Mouse (Mus musculus) heart, embryonic 16.5 days (tissue): ENCODE measurements around the gene Vps37d. TPM values are rescaled to one million over a fixed set of nuclear protein-coding genes. Genes with fewer than 3 reads are reported as not detected.
A peak's percentile ranks its signal among the peaks of the same experiment; 100 is the strongest.
"Not testable (repeated sequence)": the region's sequence is repeated elsewhere in the genome, so short reads cannot be mapped to it uniquely, and the experiment has no call there.

Source experiments
- ATAC-seq: fragments of 200-750 bp; cut with Nextera tagmentation; replicated peaks from 2 replicates; pipeline ENCODE4 v1.8.0; 2017; ENCODE audit warnings: moderate number of reproducible peaks; ENCODE audit not compliant: insufficient read depth, low FRiP score; ENCODE audit errors: extremely low read depth
- H3K27ac ChIP-seq: fragments of 300-500 bp; sonication (generic); 2 replicates; pipeline ENCODE4 v1.5.1; 2014; ENCODE audit warnings: mild to moderate bottlenecking, low read length, control low read depth, moderate library complexity
- H3K27me3 ChIP-seq: fragments of 300-500 bp; sonication (generic); 2 replicates; pipeline ENCODE4 v1.6.1; 2014; ENCODE audit warnings: low read length, mixed read lengths; ENCODE audit not compliant: control insufficient read depth, insufficient read depth
- H3K36me3 ChIP-seq: fragments of 300-500 bp; sonication (generic); 2 replicates; pipeline ENCODE4 v1.6.1; 2014; ENCODE audit not compliant: control insufficient read depth, insufficient read depth
- H3K4me1 ChIP-seq: fragments of 300-500 bp; sonication (generic); 2 replicates; pipeline ENCODE4 v1.6.1; 2014; ENCODE audit warnings: low read length, mixed read lengths; ENCODE audit not compliant: control insufficient read depth, insufficient read depth
- H3K4me2 ChIP-seq: fragments of 300-500 bp; sonication (generic); 2 replicates; pipeline ENCODE4 v1.6.1; 2014; ENCODE audit warnings: low read depth, mild to moderate bottlenecking, control low read depth, low read length
- H3K4me3 ChIP-seq: fragments of 300-500 bp; sonication (generic); 2 replicates; pipeline ENCODE4 v1.5.1; 2014; ENCODE audit warnings: mild to moderate bottlenecking, control low read depth, low read length
- H3K9ac ChIP-seq: fragments of 300-500 bp; sonication (generic); 2 replicates; pipeline ENCODE4 v1.6.1; 2014; ENCODE audit warnings: low read length, control low read depth
- H3K9me3 ChIP-seq: fragments of 300-500 bp; sonication (generic); replicated peaks from 2 replicates; pipeline ENCODE4 v1.6.1; 2016; ENCODE audit warnings: low read length; ENCODE audit not compliant: control insufficient read depth
- WGBS: fragments of 180-500 bp; shearing (Covaris S2); extraction: QIAGEN DNeasy Blood & Tissue Kit; methylation state at CpG from one replicate; pipeline ENCODE4 v1.1.7; 2014; 5-methylcytosine and 5-hydroxymethylcytosine counted together
- polyA plus RNA-seq: library from polyadenylated mRNA; unstranded; fragments of >200 nt; fragmentation: Nextera tagmentation; extraction: Ambion mirVana; gene quantifications from 2 replicates; pipeline ENCODE4 v1.2.1, GENCODE M21; 2015

The Vps37d gene
- polyA plus RNA-seq, 1 experiment from 2014 or later, result 1.8 TPM

DNA sequence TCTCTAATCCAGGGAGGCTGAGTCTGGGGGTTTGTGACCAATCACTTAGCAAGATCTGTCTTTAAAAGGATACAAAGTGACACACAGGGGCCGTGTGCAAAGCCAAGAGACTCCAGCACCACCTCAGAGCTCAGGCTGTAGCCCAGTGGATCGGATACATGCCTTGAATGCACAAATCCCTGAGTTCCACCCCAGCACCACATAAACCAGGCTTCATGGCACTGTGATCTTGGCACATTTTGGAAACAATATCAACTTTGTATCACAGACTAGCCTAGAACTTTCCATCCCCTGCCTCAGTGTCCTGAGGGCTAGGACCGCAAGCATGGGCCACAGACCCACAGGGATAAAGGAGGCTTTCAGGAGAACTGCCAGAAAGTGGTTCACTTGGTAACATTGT, 12.1 kb downstream of the Vps37d start:
- H3K27ac ChIP-seq, result no peak overlapping the region
- H3K4me1 ChIP-seq, result peaks cover 14% of the 10 kb centered on the region
- no peaks in the 10 kb centered on the region for H3K9me3 ChIP-seq
- ATAC-seq, result no peak
- H3K27me3 ChIP-seq, result no peaks in the 10 kb centered on the region
- no peak overlapping the region for H3K4me3 ChIP-seq
- no peak overlapping the region for H3K9ac ChIP-seq
- WGBS, result 87% methylated on average over 3 of the region's 3 CpGs
- no peak overlapping the region for H3K4me2 ChIP-seq
- H3K36me3 ChIP-seq, result peaks cover 3% of the 10 kb centered on the region

DNA sequence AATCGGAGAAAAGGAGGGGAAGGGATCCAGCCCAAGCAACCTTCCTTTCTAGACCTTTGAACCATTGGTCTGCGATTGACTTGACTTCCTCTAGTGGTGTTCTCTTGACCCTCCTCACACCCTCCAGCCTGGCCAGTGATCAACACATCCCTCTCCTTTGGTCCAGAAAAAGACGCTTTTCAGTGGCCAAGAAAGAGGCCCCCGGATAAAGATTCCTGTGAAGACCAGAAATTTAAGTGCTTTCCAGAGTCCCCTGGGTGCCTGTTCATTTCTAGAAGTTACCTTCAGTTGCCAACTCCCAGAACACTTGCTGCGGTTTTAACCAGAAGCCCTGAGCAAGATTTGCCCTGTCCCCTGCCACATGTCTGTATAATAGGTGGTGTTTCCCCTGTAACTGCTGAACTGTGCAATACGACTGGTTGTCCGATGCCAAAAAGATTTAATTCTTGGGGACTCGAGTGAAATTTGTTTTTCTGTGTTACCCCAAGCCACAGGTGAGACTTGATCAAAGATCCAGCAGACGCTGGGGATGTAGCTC, 13.1 kb downstream of the Vps37d start, which contains the start of gene Bud23:
Gene Bud23, minus strand, starts transcription at position 51 of the 538 bp plus-strand sequence.
- 68% methylated on average over 8 of the region's 9 CpGs for WGBS
- not testable (repeated sequence) for H3K27me3 ChIP-seq, H3K9me3 ChIP-seq, ATAC-seq
- Histone ChIP-seq H3K9ac (peak within 1 kb of the TSS; percentile 87), H3K4me3 (peak within 1 kb of the TSS; percentile 73), H3K36me3 (peaks cover 14% of the 10 kb centered on the region), H3K4me1 (peaks cover 14% of the 10 kb centered on the region), H3K4me2 (peak within 1 kb of the TSS; percentile 95), H3K27ac (peak within 1 kb of the TSS; percentile 64)

DNA sequence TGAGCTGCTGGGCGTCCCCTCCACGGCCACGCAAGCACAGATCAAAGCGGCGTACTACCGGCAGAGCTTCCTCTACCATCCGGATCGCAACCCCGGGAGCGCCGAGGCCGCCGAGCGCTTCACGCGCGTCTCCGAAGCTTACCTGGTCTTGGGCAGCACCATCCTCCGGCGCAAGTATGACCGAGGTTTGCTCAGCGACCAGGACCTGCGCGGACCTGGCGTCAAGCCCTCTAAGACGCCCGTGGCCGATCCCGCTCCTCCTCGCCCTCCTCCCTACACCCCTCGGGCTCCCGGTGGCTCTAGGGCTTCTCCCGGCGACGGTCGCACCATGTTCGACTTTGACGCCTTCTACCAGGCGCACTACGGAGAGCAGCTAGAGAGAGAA, 13.7 kb downstream of the Vps37d start:
- no peaks in the 10 kb centered on the region for H3K27me3 ChIP-seq
- peak overlapping the region; percentile 95 for H3K4me2 ChIP-seq
- ATAC-seq, result peak; percentile 37
- no peaks in the 10 kb centered on the region for H3K9me3 ChIP-seq
- peak overlapping the region; percentile 73 for H3K4me3 ChIP-seq
- under 1% methylated on average over 40 of the region's 40 CpGs for WGBS
- peaks cover 17% of the 10 kb centered on the region for H3K36me3 ChIP-seq
- H3K9ac ChIP-seq, result peak overlapping the region; percentile 87
- H3K27ac ChIP-seq, result peak overlapping the region; percentile 64
- peaks cover 14% of the 10 kb centered on the region for H3K4me1 ChIP-seq

DNA sequence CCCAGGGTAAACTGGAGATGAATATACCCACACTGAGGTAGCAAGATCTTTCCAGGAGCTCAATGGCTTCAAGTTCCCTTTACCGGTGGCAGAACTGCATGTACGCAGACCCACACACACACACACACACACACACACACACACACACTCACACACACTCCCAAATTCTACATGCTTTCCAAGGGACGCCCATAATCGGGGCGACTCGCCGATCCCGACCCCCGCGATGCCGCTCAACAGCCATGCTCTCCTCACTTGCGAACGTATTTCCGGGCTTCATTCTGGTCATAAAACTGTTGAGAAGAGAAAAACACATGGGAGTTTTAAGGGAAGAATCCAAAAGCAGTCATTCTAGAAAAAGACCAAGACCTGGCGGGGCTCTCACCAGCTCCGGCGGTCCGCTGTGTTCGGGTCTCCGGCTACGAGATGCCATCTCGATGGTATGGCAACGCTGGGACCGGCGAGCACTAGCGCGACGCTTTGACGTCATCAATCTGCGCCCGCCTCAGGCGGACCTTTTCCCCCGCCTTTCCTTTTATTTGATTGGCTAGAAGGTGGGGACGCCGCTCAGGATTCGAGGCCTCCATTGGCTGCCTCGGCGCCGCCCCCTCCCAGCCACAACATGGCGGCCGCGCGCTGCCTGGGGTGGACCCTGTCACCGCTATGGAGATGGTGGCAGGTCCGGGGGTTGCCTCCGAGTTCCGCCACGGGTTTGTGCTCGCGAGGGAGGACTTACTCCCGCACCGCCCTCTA, 14.3 kb downstream of the Vps37d start, which contains the start of gene Dnajc30:
Gene Dnajc30, plus strand, starts transcription at position 574 of the 753 bp plus-strand sequence.
- Histone ChIP-seq H3K4me1 (peaks cover 14% of the 10 kb centered on the region), H3K4me3 (peak within 1 kb of the TSS; percentile 73), H3K9ac (peak within 1 kb of the TSS; percentile 87), H3K36me3 (peaks cover 17% of the 10 kb centered on the region), H3K9me3 (no peaks in the 10 kb centered on the region), H3K27ac (peak within 1 kb of the TSS; percentile 64), H3K27me3 (no peaks in the 10 kb centered on the region), H3K4me2 (peak within 1 kb of the TSS; percentile 95)
- peak; percentile 96 for ATAC-seq
- under 1% methylated on average over 52 of the region's 52 CpGs for WGBS

DNA sequence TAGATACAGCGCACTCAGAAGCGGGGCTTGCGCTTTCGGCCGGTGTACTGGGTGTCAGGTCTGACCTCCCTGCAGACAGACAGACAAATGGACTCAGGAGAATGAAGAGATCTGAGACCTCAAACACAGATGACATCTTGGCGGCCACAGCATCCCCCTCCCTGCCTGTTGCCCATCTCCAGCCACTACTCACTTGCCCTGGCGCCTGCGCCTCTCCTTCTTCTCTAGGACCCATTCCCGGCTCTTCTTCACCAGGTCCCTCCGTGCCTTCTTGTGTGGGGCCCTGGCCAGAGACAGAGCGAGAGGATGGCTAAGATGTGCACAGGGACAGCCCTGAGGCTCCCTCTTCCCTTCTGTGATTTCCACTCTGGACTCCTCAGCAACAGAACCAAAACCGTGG, 24.7 kb downstream of the Vps37d start:
- no peak for ATAC-seq
- Histone ChIP-seq H3K9me3 (no peaks in the 10 kb centered on the region), H3K4me3 (no peak overlapping the region)

DNA sequence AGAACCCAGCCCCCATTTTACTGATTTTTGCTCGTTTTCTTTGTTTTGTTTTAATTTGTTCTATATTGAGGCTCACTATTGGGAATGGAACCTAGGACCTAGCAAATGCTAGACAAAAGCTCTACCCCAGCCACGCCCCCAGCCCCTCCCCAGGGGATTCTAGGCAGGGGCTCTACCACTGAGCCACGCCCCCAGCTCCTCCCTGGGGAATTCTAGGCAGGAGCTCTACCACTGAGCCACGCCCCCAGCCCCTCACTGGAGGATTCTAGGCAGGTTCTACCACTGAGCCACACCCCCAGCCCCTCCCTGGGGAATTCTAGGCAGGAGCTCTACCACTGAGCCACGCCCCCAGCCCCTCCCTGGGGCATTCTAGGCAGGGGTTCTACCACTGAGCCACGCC, 28.8 kb downstream of the Vps37d start:
- H3K9ac ChIP-seq, H3K27ac ChIP-seq, ATAC-seq, H3K4me2 ChIP-seq, H3K4me1 ChIP-seq, H3K4me3 ChIP-seq, H3K9me3 ChIP-seq, H3K27me3 ChIP-seq: not testable (repeated sequence)
- peaks cover 19% of the 10 kb centered on the region for H3K36me3 ChIP-seq
- 93% methylated on average over 6 of the region's 6 CpGs for WGBS

More for the DNA sequence above, 24.7 kb downstream of the Vps37d start:
- Histone ChIP-seq H3K9ac (no peak overlapping the region), H3K27ac (no peak overlapping the region), H3K4me2 (no peak overlapping the region), H3K27me3 (no peaks in the 10 kb centered on the region), H3K36me3 (peaks cover 22% of the 10 kb centered on the region; the same call in 1 of the 2 replicates), H3K4me1 (no peaks in the 10 kb centered on the region)
- WGBS, result 68% methylated on average over 12 of the region's 12 CpGs

DNA sequence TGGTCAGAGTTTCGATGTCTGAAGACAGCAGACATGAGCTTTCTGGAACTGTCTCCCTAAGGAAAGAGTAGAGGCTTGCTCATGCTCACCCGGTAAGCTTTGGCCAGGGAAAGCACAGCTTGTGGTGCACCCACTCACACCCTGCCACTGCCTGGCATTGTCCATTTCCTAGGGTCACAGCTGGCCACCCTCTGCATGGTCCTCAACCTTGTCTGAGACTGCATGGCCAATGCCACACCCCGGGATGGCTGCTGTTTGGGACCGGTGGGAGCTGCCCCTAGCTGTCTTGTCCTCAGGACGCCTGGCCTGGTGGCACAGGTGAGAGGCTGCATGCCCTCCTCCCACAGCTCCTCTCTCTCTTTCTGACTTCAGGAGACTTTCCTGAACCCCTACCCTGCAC, 29.5 kb downstream of the Vps37d start:
- no peak for ATAC-seq
- WGBS, result 92% methylated on average over 5 of the region's 5 CpGs
- no peaks in the 10 kb centered on the region for H3K4me1 ChIP-seq
- no peak overlapping the region for H3K4me2 ChIP-seq
- H3K27ac ChIP-seq, result no peak overlapping the region
- peaks cover 18% of the 10 kb centered on the region for H3K36me3 ChIP-seq
- H3K9ac ChIP-seq, result no peak overlapping the region
- no peaks in the 10 kb centered on the region for H3K27me3 ChIP-seq
- H3K9me3 ChIP-seq, result no peaks in the 10 kb centered on the region
- H3K4me3 ChIP-seq, result no peak overlapping the region

DNA sequence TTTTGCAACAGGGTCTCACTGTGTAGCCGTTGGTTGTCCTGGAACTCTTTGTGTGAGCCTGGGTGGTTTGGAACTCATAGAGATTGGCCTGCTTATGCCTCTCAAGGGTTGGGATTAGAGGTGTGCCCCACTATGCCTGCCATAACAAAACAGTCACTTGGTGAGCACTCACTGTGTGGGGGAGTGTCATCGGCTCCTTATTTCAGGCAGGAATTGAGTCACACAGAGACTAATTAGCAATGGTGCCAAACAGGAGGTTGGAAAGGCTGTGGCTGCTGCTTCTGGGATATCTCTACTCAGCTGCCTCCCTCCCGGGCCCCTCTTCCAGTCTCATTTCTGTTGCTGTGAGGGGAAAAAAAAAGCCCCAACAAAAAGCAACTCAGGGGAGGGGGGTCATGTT, 33.5 kb downstream of the Vps37d start:
- no peak overlapping the region for H3K9ac ChIP-seq
- H3K27me3 ChIP-seq, result no peaks in the 10 kb centered on the region
- no peak overlapping the region for H3K4me2 ChIP-seq
- H3K9me3 ChIP-seq, result no peaks in the 10 kb centered on the region
- no peak overlapping the region for H3K27ac ChIP-seq
- H3K4me3 ChIP-seq, result no peak overlapping the region
- 86% methylated on average over 3 of the region's 3 CpGs for WGBS
- ATAC-seq, result no peak
- no peaks in the 10 kb centered on the region for H3K4me1 ChIP-seq
- peaks cover 17% of the 10 kb centered on the region for H3K36me3 ChIP-seq

DNA sequence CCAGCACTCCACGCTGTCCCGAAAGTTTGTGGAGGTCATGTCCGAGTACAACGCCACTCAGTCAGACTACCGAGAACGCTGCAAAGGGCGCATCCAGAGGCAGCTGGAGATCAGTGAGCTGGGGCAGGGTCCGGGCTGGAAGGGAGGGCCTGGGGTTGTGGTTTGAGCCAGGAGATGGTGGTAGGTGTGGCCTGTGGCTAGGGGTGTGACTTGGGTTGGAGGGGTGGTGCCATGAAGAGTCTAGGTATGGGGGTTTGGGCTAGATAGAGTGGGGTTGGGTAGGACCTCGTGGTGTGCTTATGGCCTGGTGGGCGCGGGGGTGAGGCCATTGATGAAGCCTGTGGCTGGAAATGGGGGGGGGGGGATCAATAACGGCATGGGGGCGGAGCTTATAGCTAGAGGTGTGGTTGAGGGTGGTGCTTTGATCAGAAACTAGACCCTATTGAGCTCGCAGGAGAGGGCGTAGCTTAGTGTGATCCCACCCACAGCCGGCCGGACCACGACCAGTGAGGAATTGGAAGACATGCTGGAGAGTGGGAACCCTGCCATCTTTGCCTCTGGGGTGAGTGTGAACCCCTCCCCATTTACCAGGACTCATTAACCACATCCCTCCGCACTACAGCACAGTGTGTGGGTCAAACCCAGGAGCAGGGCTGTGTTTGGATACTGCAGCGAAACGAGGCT, 35.8 kb downstream of the Vps37d start:
- no peaks in the 10 kb centered on the region for H3K9me3 ChIP-seq
- H3K27me3 ChIP-seq, result no peaks in the 10 kb centered on the region
- 55% methylated on average over 21 of the region's 21 CpGs for WGBS
- H3K4me2 ChIP-seq, result no peak overlapping the region
- no peaks in the 10 kb centered on the region for H3K4me1 ChIP-seq
- H3K27ac ChIP-seq, result no peak overlapping the region
- no peak overlapping the region for H3K9ac ChIP-seq
- peaks cover 16% of the 10 kb centered on the region for H3K36me3 ChIP-seq
- ATAC-seq, result no peak
- H3K4me3 ChIP-seq, result no peak overlapping the region
